In genomic region chr6:114187121-114187520, GRCm38 (mm10) we compare ENCODE assay signal across 11 mouse cellular contexts. TPM values are rescaled to one million over a fixed set of nuclear protein-coding genes. Genes with fewer than 3 reads are reported as not detected.
DNase-seq lines count a peak whose midpoint lies in the region; TF ChIP-seq lines count a peak whose summit lies in the region.
"Had no signal": no experiment of that assay in that cellular context is flagged by ENCODE, and none has a peak within 500 bp of the region (broad histone marks: within the 10 kb centered on the region; RNA-seq: fewer than 3 reads in every experiment).

No protein-coding gene starts in this region.

- WGBS in kidney, adult 2 months: 48% methylated on average over 4 of the region's 4 CpGs
- 50% methylated on average over 4 of the region's 4 CpGs for WGBS in embryonic facial prominence, embryonic 10.5 days

- no peak overlapping the region for H3K4me3 ChIP-seq in kidney, adult 2 months (ENCODE audit: insufficient read depth, low read depth, low read length)
- H3K4me3 ChIP-seq in embryonic facial prominence, embryonic 10.5 days: no peak overlapping the region
- H3K4me3 ChIP-seq: heart, embryonic 13.5 days; midbrain, embryonic 13.5 days had no signal

- TF ChIP-seq POLR2A in kidney, adult 2 months (IDR thresholded peaks at IDR 0.05; ENCODE audit: low read depth, low read length): no peak

- TF ChIP-seq CTCF in kidney, adult 2 months (conservative IDR thresholded peaks at IDR 0.05; ENCODE audit: insufficient read depth, insufficient read length, low read depth, low read length): no peak

- no peaks in the 10 kb centered on the region for H3K27me3 ChIP-seq in kidney, adult 2 months (replicated peaks; ENCODE audit: control insufficient read depth, insufficient read depth, low read length)
- H3K27me3 ChIP-seq in embryonic facial prominence, embryonic 10.5 days (replicated peaks; ENCODE audit: low read depth, poor library complexity, severe bottlenecking): peaks cover 29% of the 10 kb centered on the region
- H3K27me3 ChIP-seq: heart, embryonic 13.5 days had no signal

- no peak overlapping the region for H3K27ac ChIP-seq in kidney, adult 2 months (ENCODE audit: insufficient read depth, low read depth, low read length)
- no peak overlapping the region for H3K27ac ChIP-seq in embryonic facial prominence, embryonic 10.5 days (replicated peaks)
- H3K27ac ChIP-seq: heart, embryonic 13.5 days; midbrain, embryonic 13.5 days had no signal

- no peaks in the 10 kb centered on the region for H3K4me1 ChIP-seq in kidney, adult 2 months (ENCODE audit: control insufficient read depth, insufficient read depth, low read length)
- no peaks in the 10 kb centered on the region for H3K4me1 ChIP-seq in embryonic facial prominence, embryonic 10.5 days
- H3K4me1 ChIP-seq: heart, embryonic 13.5 days had no signal

- peak; percentile 70 to 75 for DNase-seq in kidney, postnatal 4 days
- DNase-seq in kidney, adult 2 months: no peak
- DNase-seq in 3T3-L1 (ENCODE audit: low read depth, low spot score): peak; percentile 45
- peak; percentile 47 for DNase-seq in ES-CJ7 (ENCODE audit: low read depth, low spot score)
- DNase-seq in embryonic facial prominence, embryonic 10.5 days (ENCODE audit: low spot score): peak; percentile 54
- DNase-seq in layer of hippocampus, adult 11-12 months (ENCODE audit: low spot score): no peak
- DNase-seq in cerebellum, adult 18-20 months: no peak
- DNase-seq: cerebellum, postnatal 36 days; lung, adult 18-20 months had no signal

- no peaks in the 10 kb centered on the region for H3K9me3 ChIP-seq in embryonic facial prominence, embryonic 10.5 days

- H3K36me3 ChIP-seq in kidney, adult 2 months (ENCODE audit: control insufficient read depth, insufficient read depth, low read length): no peaks in the 10 kb centered on the region
- no peaks in the 10 kb centered on the region for H3K36me3 ChIP-seq in embryonic facial prominence, embryonic 10.5 days (replicated peaks)
- H3K36me3 ChIP-seq: heart, embryonic 13.5 days; midbrain, embryonic 13.5 days had no signal

RNA-seq across cellular contexts. Expression of gene Slc6a11, which starts 56.1 kb away (rescaled TPM):
- polyA plus RNA-seq in kidney, adult 2 months (2012; rRNA removed): not detected in 2 replicates
- polyA plus RNA-seq in embryonic facial prominence, embryonic 10.5 days (2016; fragmentation: Nextera tagmentation; extraction: Ambion mirVana): 0.20 and 0.42 TPM in 2 replicates
- polyA plus RNA-seq: heart, embryonic 13.5 days had no signal

Comparison
In these comparisons a context has a peak if more than half of its experiments do, and no peak if none do; other contexts are left out.
1. DNase-seq: peak in kidney, postnatal 4 days (2 of 2), 3T3-L1 (single experiment), ES-CJ7 (single experiment) and embryonic facial prominence, embryonic 10.5 days (single experiment); none in kidney, adult 2 months (single experiment), layer of hippocampus, adult 11-12 months (single experiment) and cerebellum, adult 18-20 months (0 of 2).